In genomic region chr10:108191381-108191787, GRCm38 (mm10) we compare ENCODE assay signal across 8 mouse cellular contexts. TPM values are rescaled to one million over a fixed set of nuclear protein-coding genes. Genes with fewer than 3 reads are reported as not detected.
DNase-seq lines count a peak whose midpoint lies in the region; ATAC-seq lines count a peak whose summit lies in the region.

No protein-coding gene starts in this region.

- ATAC-seq in common myeloid progenitor, adult 5-6 weeks (replicated peaks; ENCODE audit: low read depth, poor library complexity, severe bottlenecking) = peak; percentile 91
- peak; percentile 93 for ATAC-seq in monocyte, adult 5-6 weeks (replicated peaks; ENCODE audit: insufficient number of reproducible peaks, low FRiP score, low TSS enrichment, poor library complexity, severe bottlenecking)

- intact Hi-C loops in heart, postnatal 14 days (cut with DNase I) = loop anchor here (2.0 kb wide), 1 partner anchor 259 kb away; no protein-coding TSS in a partner anchor

- DNase-seq in heart, adult 18-20 months = peak; percentile 38 to 41
- no peak for DNase-seq in heart, postnatal 14 days
- DNase-seq in lung, postnatal 25 days (ENCODE audit: low spot score) = peak; percentile 64
- DNase-seq in lung, postnatal 14 days = no peak
- no peak for DNase-seq in thymus, postnatal 4 days
- DNase-seq in right cerebral cortex, postnatal 10 days (ENCODE audit: low spot score in 2 of 2) = no peak

RNA-seq across cellular contexts. Expression of gene Ppp1r12a, which starts 29.4 kb away (rescaled TPM):
- 10 to 100 TPM; 55.4 to 59.2 TPM for total RNA-seq in heart, adult 18-20 months (2021)
- total RNA-seq in heart, postnatal 14 days (2021) = 10 to 100 TPM; 76.8 to 81.2 TPM
- 147 and 172 TPM in 2 replicates for total RNA-seq in common myeloid progenitor, adult 5-6 weeks (2017)
- 397 to 532 TPM (median 436 TPM) in 3 replicates for total RNA-seq in monocyte, adult 5-6 weeks (2017)

Comparison
In these comparisons a context has a peak if more than half of its experiments do, and no peak if none do; other contexts are left out.
1. DNase-seq: peak in heart, adult 18-20 months (2 of 2) and lung, postnatal 25 days (single experiment); none in heart, postnatal 14 days (0 of 2), lung, postnatal 14 days (single experiment), thymus, postnatal 4 days (single experiment) and right cerebral cortex, postnatal 10 days (0 of 2).